In the genomic region with DNA sequence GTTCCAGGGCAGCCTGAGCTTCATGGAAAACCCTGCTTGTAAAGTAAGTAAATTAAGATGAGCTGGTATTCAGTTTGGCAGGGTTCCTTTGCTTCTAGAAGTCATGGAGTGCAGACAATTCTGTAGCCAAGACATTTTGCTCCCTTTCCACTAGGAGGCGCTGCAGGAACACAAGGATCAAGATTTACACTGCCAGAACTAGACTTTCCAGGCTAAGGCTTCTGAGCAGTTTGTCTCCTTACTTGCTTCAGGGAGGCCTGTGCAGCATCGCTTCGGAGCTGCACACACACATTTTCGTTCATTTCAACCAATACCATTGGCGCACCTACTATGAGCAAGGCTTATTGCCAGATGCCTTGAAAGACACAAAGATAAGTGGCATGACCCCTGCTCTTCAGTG, we compare ENCODE assay signal across 7 mouse cellular contexts.
A peak's percentile ranks its signal among the peaks of the same experiment; 100 is the strongest.
DNase-seq lines count a peak whose midpoint lies in the region; TF ChIP-seq lines count a peak whose summit lies in the region.

No protein-coding gene starts in this region.

- no peaks in the 10 kb centered on the region for H3K36me3 ChIP-seq in E14TG2a.4 (ENCODE audit: insufficient read depth, low read length)
- H3K36me3 ChIP-seq in small intestine, adult 2 months (ENCODE audit: control insufficient read depth, insufficient read depth, low read length), result no peaks in the 10 kb centered on the region

- peak; percentile 54 for TF ChIP-seq CTCF in E14TG2a.4 (conservative IDR thresholded peaks at IDR 0.05; ENCODE audit: low read length)
- TF ChIP-seq CTCF in layer of hippocampus, adult 2 months (conservative IDR thresholded peaks at IDR 0.05), result peak; percentile 81
- TF ChIP-seq CTCF in small intestine, adult 2 months (IDR thresholded peaks at IDR 0.05; ENCODE audit: extremely low read depth, insufficient read length, insufficient replicate concordance, low read depth, low read length), result peak; percentile 37; the same call in 1 of the 2 replicates

- 34% methylated on average over 5 of the region's 5 CpGs for WGBS in small intestine, adult 2 months

- no peak overlapping the region for H3K4me3 ChIP-seq in E14TG2a.4 (replicated peaks; ENCODE audit: low read length)
- H3K4me3 ChIP-seq in layer of hippocampus, adult 2 months, result no peak overlapping the region
- no peak overlapping the region for H3K4me3 ChIP-seq in small intestine, adult 2 months (ENCODE audit: low read depth, low read length)

- TF ChIP-seq POLR2A in small intestine, adult 2 months (IDR thresholded peaks at IDR 0.05; ENCODE audit: low read depth, low read length), result no peak

- H3K27me3 ChIP-seq in E14TG2a.4 (ENCODE audit: insufficient read depth, low read length), result no peaks in the 10 kb centered on the region
- no peaks in the 10 kb centered on the region for H3K27me3 ChIP-seq in small intestine, adult 2 months (ENCODE audit: control insufficient read depth, insufficient read depth, low read length)

- no peaks in the 10 kb centered on the region for H3K9me3 ChIP-seq in E14TG2a.4 (ENCODE audit: low read length)

- H3K27ac ChIP-seq in layer of hippocampus, adult 2 months, result no peak overlapping the region
- no peak overlapping the region for H3K27ac ChIP-seq in small intestine, adult 2 months (ENCODE audit: insufficient read depth, low read depth, low read length)

- no peaks in the 10 kb centered on the region for H3K4me1 ChIP-seq in E14TG2a.4 (replicated peaks; ENCODE audit: low read depth, low read length)
- H3K4me1 ChIP-seq in small intestine, adult 2 months (ENCODE audit: control insufficient read depth, insufficient read depth, insufficient read length, low read length), result no peaks in the 10 kb centered on the region

- peak; percentile 54 for DNase-seq in A20 (ENCODE audit: low read depth, low spot score)
- DNase-seq in cerebellum, adult 11 months, result peak; percentile 26
- DNase-seq in forelimb bud, embryonic 11.5 days (ENCODE audit: low read depth, low spot score), result peak; percentile 59
- DNase-seq in layer of hippocampus, adult 2 months (ENCODE audit: low spot score in 2 of 2), result peak; percentile 16 to 53
- DNase-seq in lung, postnatal 36 days, result peak; percentile 8

Comparison
In these comparisons a context has a peak if more than half of its experiments do, and no peak if none do; other contexts are left out.
1. DNase-seq: peak in every context shown above with its lines; median percentile 59 in forelimb bud, embryonic 11.5 days; 54 in A20; 34 in layer of hippocampus, adult 2 months; 26 in cerebellum, adult 11 months; 8 in lung, postnatal 36 days.